Mouse (Mus musculus) gastrocnemius, postnatal 25 days (tissue): ENCODE results near the gene Golph3l. TPM values are rescaled to one million over a fixed set of nuclear protein-coding genes. Genes with fewer than 3 reads are reported as not detected.
"Not testable (repeated sequence)": the region's sequence is repeated elsewhere in the genome, so short reads cannot be mapped to it uniquely, and the experiment has no call there.

ENCODE experiments used
- DNase-seq: peaks from one replicate; pipeline ENCODE4 v3.0.0; 2022
- total RNA-seq, 2 experiments: library from RNA; stranded (reverse); gene quantifications; 1 replicate in 1 of 2; 2 replicates in 1 of 2; pipeline ENCODE4 v1.2.3; 2021

Gene Golph3l
- total RNA-seq, 2 experiments from 2014 or later, result 10.2 to 11.0 TPM

DNA sequence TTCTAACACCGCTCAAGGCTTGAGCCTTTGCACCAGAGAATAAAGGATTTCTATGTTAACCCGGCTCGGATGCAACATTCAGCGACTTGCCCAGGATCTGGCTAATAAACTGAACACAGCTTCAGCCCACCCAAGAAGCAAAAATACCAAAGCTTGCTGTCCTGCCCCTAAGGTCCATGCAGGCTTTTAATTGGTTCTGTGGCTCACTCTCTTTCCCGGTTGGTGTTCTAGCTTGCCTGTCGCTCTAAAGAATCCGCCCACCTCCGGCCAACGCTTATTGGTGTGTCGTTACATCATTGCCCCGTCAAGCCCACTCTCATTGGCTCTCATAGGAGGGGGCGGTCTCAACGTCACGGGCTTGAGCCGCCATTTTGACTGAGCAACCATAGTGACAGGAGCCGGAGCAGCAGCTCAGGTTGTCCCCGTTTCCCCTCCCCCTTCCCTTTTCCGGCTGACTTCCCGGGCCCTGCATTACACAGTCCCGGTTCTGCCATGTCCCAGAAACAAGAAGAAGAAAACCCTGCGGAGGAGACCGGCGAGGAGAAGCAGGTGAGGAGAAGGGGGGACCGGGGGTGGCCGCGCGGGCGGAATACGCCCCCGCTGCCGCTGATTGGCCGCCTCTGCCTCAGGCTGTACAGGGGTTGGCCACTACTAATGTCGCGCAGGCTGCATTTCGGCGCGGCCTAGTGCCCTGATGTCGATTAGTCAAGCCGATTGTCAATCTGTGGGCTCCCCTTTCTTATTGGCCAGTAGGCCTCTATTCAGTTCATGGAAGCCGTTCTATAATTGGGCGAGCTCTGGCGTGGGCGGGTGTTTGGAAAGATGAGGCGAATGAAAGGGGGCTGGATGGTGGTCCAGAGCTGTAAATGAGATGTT lies 36.1 kb downstream of the Golph3l start, which contains the start of gene Ensa:
Gene Ensa, plus strand, starts transcription at position 366 of the 876 bp plus-strand sequence.
- DNase-seq, result peak; percentile 98

DNA sequence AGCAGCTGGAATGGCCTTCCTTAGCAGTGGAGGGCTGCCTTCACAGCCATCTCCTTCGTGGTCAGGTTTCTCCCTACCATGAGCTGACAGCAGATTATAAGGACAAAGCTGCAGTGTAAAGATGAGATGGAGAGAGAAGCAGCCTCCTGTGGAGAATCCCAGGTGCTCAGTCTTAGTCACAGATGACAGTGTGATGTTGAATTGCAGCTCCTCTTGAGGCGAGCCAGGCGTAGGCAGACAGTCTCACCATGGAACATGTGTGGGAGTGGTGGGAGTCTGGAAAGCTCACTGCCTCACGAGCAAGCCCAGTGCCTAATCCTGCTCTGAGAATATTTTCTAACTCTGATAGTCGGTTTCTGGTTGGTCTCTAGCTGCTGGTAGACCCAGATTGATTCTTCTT lies 39.0 kb downstream of the Golph3l start:
- DNase-seq, result no peak

DNA sequence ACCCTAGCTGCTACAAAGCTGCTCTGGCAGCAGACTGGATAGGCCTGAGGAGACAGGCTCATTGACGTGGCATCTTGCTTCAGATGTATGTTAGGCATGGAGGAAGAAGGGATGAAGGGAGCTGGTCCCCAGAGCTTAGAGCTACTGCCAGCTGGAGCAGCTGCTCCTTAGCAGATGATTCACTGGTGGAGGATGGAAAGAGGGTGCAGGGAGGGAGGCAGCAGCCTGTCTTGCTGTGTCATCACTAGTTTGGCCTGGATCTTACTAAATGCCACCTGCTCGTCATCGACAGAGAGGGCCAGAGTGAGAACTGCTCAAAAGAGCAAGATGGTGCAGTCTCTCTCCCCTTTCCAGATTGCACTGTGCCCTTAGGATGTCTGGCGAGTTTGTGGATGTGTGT lies 41.0 kb downstream of the Golph3l start:
- peak; percentile 21 for DNase-seq

DNA sequence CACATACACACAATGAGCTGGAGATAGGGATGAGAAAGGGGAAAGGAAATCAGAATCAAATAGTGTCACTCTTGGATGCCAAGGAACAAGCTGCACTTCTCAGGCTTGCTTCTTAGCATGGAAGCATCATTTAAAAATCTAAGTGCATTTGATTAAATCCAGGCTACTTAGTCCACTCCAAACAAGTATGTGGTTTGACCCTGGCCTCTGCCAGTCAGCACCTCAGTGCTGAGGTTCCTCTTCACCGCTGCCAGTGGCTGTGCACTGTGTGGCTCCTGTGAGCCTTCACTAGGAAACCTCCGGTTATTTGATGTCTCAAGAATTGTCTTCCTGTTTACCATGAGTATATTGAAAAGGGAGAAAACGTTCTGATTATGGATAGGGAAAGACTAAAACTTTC lies 42.1 kb downstream of the Golph3l start:
- no peak for DNase-seq

DNA sequence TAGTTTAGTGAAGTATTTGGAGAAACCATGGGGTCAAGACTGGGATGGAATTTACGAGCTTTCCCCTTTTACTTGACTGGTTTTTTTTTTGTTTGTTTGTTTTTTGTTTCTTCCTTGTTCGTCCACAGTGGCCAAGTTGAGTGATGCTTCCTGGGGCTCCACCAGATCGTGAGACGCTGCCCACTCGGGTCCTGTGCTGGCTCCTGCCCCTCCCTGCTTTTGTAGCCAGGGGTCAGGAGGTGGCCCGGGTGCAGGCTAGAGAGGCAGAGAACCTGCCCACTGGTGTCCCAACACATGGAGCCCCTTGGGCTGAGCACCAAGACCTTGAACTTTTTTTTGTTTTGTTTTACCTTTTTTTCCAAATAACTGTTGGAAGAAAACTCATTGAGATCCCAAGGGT lies 42.6 kb downstream of the Golph3l start:
- no peak for DNase-seq

DNA sequence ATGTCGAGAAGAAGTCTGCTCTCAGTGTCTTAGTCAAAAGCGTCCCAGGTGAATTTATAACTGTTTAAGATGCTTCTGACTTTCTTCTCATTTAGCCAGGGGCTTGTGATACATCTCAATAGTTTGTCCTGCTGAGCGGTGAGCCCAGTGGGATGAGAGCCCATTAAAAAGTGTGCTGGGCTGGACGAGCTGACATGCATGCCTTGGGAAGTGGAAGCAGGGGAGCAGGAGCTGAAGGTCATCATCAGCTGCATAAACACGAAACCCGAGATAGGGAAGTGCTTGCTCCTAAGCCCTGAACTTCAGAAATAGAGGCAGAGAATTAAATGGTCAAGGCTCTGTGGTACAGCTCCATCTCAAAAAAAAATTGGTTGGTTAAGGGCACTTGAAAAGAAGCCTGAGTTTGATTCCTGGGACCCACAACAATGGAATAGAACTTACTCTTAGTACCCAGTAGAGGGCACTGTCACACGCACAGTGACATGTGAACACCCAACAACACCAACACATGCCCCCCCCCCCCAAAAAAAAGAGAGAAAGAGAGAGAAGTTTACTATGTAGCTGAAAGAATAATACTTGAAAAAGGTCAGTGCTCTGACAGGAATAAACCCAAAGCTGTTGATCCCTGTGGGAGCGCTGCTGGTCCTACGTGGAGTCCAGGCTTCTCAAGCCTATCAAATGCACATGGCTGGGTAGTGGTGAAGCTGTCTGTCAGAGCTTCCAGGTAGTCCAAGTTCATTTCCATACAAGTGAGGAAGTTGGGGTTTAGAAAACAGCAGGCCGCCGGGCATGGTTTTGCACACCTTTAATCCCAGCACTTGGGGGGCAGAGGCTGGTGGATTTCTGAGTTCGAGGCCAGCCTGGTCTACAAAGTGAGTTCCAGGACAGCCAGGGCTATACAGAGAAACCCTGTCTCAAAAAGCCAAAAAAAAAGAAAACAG lies 44.2 kb downstream of the Golph3l start:
- no peak for DNase-seq

DNA sequence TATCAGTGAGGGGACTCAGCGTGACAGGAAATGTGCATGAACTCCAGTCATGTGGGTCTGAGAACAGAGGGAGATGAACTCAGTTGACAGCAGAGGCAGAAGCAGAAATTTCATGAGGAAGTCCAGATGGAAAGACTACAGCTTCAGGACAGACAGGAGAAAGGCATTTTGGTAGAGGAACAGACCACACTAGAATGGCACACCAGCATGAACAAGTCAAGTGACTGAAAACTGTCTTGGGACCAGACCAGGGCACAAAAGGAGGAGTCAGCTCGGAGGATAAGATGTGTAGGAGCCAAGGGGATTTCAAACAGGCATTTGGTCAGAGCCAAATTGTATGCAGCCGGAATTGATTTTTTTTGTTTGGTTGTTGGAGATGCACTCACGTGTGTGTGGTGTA lies 46.9 kb downstream of the Golph3l start:
- DNase-seq, result no peak

DNA sequence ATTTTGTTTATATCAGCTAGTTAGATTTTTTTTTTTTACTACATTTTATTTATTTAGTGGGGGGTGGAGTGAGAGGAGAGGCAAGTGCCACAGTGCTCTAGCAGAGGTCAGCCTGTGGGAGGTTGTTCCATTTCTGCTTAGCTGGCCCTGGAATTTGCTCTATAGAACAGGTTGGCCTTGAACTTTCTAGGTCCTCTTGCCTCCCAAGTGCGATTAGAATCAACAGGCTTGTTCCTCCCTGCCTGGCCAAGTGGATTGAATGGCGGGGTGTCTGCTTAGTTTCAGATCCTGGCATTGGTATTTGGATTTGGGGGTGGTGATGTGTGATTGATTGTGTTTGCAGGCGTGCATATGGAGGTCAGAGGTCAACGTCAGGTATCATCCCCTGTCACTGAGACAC lies 47.3 kb downstream of the Golph3l start:
- no peak for DNase-seq

DNA sequence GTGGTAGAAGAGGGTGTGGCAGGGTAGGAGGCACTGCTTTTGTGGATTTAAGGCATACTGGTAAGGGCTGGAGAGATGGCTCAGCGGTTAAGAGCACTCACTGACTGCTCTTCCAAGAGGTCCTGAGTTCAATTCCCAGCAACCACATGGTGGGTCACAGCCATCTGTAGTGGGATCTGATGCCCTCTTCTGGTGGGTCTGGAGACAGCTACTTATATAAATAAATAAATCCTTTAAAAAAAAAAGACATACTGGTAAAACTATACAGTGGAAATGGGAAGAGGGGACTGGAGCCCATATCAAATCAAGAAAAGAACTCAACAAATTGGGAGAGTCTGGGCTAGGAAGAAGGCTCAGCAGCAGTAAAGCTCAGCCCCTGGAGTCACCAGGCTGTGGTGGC lies 51.0 kb downstream of the Golph3l start:
- DNase-seq, result no peak

DNA sequence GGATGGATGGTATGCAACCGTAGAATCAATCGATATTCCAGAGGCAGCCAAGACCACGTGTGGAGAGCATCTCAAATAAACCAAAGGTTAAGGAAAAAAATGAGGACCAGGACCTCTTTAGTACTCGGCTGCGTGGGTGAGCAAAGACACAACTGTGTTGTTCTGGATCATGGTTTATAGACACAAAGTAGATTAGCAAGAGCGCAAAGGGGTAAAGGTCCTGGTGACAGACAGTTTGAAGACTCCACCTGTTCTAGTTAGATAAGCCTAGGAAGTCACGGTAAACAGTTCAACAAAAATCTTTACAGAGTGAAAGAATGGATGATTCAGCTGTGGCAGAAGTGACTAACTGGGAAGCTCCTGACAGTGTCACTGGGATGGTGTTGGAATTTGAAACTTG lies 54.4 kb downstream of the Golph3l start:
- DNase-seq, result no peak

DNA sequence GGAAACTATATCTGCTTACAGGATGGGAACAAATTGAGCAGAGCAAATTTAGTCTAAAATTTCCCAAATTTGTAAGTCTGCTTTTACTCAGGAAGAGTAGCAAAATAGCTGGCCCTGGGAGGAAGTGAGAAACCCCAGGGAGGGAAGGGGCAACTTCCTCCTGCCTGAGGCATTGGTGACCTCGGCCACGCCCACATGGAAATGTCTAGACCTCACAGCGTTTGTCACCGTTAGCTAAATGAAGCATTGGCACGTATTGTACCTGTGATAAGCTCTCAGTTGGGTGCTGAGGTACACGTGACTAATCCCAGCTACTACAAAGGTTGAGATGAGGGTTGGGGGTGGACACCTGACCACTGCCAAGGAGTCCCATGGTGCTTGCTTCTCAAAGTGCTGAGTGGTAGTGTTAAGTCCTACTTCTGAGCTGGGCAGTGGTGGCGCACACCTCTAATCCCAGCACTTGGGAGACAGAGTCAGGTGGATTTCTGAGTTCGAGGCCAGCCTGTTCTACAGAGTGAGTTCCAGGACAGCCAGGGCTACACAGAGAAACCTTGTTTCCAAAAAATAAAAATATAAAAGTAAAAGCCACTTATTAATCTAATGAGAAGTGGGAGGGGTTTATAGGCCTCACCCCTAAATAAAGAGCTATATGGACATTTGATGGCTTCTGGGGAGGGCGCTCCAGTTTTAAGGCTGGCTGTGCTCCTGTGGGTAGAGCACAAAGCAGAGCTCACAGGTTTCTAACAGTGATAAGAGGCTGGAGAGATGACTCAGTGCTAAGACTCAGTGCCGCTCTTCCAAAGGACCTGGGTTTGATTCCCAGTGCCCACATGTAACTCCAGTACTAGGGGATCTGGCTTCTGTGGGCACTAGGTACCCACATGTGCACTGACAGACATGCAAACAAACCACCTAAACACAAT lies 56.8 kb downstream of the Golph3l start:
- no peak for DNase-seq

DNA sequence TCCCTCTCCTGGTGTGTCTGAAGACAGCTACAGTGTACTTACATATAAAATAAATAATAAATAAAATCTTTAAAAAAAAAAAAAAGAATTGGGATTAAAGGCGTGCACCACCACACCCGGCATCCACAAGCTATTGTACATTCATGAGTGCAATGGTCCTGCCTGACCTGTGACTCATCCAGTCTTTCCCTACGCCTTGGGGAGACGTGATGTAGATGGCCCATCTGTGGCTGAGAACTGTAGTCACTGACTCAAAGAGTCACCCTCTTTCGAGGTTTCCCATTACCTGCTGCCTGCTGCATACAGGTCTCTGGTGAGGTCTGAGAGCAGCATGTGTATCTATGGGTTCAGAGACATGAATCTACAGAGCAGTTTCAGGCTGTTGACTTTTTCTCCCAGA lies 59.3 kb downstream of the Golph3l start:
- DNase-seq, result no peak

DNA sequence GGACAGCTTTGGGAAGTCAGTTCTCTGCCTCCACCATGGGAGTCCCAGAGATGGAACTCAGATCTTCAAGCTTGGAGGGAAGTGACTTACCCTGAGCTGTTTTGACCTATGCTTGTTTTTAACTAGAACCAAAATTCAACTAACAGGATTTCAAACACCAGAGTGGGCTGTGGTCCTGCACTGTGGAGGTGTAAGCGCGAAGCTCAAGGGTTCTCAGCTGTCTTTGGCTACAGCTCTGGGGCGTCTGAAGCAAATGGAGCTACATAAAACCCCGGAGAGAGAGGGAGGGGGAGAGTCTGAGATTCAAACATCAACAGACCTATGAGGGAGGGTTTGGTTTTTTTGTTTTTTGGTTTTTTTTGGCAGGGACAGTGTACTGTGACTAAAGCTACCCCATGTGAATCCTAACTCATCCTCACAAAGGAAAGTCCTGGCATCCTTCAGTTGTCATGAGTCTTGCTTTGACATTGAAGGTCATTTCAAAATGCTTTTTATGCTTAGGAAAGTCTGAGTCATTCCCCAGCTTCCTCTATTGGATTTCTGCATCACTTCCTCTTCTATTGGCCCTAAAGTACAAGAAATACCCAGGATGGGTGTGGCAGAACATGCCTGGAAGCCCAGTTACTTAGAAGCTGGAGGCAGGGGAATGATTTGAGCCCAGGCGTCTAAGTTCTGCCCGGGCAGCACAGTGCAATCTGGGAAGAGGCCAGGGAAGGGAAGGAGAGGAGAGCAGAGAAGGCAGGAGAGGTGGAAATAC lies 61.7 kb downstream of the Golph3l start:
- DNase-seq, result peak; percentile 63

DNA sequence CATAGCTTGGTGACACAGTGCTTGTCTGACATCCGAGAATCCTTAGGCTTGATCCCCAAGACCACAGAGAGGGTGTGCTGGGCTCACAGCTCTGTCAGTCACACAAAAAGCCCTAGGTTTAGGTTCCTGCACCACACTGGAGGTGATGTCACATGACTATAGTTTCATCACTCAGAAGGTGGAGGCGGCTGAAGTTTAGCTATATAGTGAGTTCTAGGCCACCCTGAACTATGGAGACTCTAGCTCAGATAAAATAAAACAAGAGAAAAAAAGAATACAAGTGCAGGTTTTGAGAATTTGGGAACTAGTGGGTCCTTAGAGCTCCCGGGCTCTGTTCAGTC lies 62.3 kb downstream of the Golph3l start:
- no peak for DNase-seq

DNA sequence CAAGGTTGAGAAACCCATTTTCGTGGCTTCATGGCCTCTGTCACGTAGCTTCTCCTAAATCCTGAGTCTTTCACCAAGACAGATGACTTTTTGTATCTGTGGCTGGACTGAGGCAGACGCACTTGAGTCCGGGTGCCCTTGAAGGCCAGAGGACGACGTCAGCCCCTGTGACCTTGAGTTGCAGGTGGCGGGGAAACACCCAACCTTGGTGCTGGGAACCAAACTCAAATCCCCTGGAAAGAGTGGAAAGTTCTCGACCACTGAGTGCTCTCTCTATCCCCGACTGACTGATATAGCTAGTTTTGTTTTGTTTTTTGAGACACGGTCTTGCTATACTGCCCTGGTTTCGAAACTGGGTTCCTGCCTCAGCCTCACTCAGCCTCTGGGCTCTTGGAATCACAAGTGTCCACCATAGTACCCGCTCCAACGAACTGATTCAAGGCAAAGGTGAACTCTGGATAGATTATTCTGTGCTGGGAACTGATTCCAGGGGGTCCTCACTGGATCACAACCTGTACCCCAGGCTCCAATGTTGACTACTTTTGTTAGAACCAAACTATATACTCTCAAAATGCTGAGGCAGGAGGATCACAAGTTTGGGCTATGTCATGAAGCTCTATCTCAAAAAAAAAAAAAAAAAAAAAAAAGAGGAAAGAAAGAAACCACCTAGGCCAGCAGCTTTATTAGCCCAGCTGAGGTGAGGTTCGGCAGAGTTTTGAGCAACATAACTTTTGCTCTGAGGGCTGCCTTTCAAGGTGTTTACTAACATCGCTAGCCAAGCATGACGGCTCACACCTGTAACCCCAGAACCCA lies 62.9 kb downstream of the Golph3l start:
- no peak for DNase-seq

DNA sequence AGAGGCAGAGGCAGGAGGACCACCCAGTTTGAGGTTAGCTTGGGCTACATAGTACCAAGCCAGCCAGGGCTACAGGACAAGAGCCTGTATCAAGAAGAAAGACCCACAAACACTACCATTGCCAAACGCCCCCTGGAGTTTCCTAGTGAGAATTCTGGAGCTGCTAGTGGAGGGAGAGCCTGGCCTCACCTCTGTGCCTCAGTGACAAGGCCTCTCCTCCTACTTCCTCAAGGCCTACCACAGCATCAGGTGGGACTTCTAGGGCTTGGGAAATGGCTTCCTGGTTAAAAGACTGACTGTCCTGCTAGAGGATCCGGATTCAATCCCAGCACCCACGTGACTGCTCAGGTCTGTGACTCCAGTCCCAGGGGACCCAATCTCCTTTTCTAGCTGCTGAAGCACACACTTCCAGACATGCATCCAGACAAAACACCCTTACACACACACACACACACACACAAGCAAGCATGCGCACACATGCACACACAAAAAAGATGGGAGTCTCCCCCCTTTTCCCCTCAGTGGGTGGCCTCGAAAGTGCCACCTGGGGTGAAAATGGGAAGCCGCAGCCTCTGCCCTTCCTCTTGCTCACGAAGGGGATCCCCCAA lies 63.6 kb downstream of the Golph3l start:
- DNase-seq, result no peak

DNA sequence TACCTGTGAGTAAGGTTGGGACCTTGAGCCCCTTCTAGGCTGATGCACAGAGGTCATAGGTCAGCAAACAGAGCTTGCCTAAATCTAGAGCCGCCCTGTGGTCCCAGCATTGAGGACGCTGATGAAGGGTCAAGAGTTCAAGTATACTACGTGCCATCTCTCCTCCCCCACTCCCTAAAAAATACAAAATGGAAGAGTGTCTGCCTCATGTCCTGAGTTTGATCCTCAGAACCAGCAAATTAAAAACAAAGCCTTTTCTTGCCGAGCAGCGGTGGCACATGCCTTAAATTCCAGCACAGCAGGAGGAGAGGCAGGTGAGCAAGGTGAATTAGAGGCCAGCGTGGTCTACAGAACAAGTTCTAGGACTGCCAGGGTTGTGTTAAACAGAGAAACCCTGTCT lies 64.1 kb downstream of the Golph3l start:
- no peak for DNase-seq

DNA sequence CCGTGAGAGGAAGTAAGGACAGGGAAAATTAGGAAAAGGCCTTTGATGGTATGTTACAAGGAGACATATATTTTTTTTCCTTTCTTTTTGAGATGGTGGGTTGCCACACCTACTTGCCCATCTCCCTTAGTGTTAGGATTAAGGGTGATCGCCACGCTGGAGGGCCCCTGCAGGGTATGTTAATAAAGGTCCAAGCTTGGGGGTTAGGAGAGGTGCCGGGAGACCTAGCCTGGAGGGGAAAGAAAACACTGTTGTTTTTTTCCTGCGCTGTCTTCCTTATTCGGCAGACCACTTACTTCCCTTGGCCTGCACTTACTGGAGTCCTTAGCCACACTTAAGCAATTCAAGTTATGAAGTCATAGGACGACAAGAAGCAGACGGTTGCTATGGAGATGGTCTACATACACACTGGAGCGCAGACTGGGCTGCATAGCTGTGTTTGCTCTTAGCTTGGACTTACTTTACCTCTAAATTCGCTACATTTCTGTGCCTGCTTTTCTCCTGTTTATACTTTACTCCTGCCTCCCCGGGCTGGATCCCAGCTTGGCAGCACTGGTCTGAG lies 64.8 kb downstream of the Golph3l start:
- DNase-seq, result no peak

DNA sequence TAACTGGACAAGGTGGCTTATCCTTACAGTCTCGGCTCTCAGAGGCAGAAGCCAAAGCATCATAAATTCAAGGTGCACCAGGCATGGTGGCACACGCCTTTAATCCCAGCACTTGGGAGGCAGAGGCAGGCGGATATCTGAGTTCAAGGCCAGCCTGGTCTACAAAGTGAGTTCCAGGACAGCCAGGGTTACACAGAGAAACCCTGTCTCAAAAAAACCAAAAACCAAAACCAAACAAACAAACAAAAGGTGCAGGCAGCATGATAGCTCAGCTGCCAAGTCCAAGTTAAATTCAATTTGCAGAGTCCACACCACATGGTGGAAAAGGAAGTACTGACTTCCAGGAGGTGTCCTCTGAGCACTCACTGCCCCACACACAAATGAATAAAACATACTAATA lies 65.6 kb downstream of the Golph3l start:
- not testable (repeated sequence) for DNase-seq

DNA sequence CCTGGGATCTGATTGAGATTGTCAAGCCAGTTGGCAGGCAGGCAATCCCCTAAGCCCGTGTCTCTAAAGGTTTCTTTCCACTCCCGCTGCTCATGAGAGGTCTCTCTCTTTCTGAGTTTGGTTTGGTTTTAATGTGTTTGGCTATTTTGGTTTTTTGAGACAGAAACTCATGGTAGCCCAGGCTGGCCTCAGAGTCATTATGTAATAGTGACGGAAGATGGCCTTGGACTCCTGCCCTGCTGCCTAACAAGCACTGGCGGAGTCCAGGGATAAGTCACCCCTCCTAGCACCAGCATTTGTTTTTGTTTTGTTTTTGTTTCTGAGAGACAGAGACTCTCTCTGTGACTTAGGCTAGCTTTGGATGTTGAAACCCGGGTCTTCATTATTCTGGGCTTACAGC lies 66.7 kb downstream of the Golph3l start:
- DNase-seq, result peak; percentile 27
